Mouse (Mus musculus): ENCODE data around the gene Lnx1. TPM values are rescaled to one million over a fixed set of nuclear protein-coding genes. Genes with fewer than 3 reads are reported as not detected.

The Lnx1 gene
- polyA plus RNA-seq, 1 experiment from 2014 or later, result 1.6 TPM

- ATAC-seq (ENCODE audit: extremely low read depth, insufficient number of reproducible peaks, low FRiP score, low TSS enrichment), result no peak
Observed at GRCm38 (mm10) chr5:74725541-74725940, 22.8 kb upstream of the Lnx1 start.

GRCm38 (mm10) chr5:74721816-74722215, 19.1 kb upstream of the Lnx1 start:
- no peak overlapping the region for H3K9ac ChIP-seq
- no peak overlapping the region for H3K4me2 ChIP-seq
- whole genome bisulfite sequencing, result 72% methylated on average over 3 of the region's 3 CpGs
- H3K27me3 ChIP-seq (replicated peaks), result peaks cover 33% of the 10 kb centered on the region
- ATAC-seq (ENCODE audit: extremely low read depth, insufficient number of reproducible peaks, low FRiP score, low TSS enrichment), result no peak
- H3K9me3 ChIP-seq, result peaks cover 7% of the 10 kb centered on the region
- no peak overlapping the region for H3K27ac ChIP-seq (replicated peaks)
- no peak overlapping the region for H3K4me3 ChIP-seq
- H3K36me3 ChIP-seq, result no peaks in the 10 kb centered on the region
- H3K4me1 ChIP-seq, result no peaks in the 10 kb centered on the region

More at GRCm38 (mm10) chr5:74725541-74725940, 22.8 kb upstream of the Lnx1 start:
- Histone ChIP-seq H3K4me1 (peaks cover 15% of the 10 kb centered on the region), H3K36me3 (no peaks in the 10 kb centered on the region), H3K4me3 (no peak overlapping the region), H3K4me2 (no peak overlapping the region), H3K27me3 (replicated peaks) (peaks cover 51% of the 10 kb centered on the region), H3K27ac (replicated peaks) (no peak overlapping the region), H3K9ac (no peak overlapping the region), H3K9me3 (peaks cover 7% of the 10 kb centered on the region)
- 60% methylated on average over 4 of the region's 4 CpGs for WGBS

DNA sequence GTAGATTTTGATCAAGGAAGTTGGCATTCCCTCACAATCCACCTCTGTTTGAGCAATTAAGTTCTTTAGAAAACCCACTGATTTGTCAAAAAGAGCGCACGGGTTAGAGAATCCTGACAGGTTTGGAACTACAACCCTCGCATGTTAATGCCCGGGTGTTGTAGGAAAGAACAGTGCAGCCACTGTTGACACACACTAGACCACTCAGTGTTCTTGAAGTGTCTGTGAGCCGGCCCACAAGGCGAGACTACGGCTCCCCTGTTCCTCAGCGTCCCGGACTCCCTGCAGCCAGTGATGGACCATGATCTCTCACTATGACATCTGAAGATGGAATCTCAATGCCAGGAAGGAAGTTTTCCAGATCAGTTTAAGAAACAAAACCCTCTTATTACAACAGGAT, 17.9 kb upstream of the Lnx1 start:
- no peak for ATAC-seq (ENCODE audit: extremely low read depth, insufficient number of reproducible peaks, low FRiP score, low TSS enrichment)
- no peak overlapping the region for H3K9ac ChIP-seq
- H3K36me3 ChIP-seq, result no peaks in the 10 kb centered on the region
- H3K4me2 ChIP-seq, result no peak overlapping the region
- peaks cover 7% of the 10 kb centered on the region for H3K9me3 ChIP-seq
- no peak overlapping the region for H3K27ac ChIP-seq (replicated peaks)
- no peak overlapping the region for H3K4me3 ChIP-seq
- H3K4me1 ChIP-seq, result peaks cover 8% of the 10 kb centered on the region
- WGBS, result 59% methylated on average over 9 of the region's 9 CpGs
- H3K27me3 ChIP-seq (replicated peaks), result peaks cover 24% of the 10 kb centered on the region

DNA sequence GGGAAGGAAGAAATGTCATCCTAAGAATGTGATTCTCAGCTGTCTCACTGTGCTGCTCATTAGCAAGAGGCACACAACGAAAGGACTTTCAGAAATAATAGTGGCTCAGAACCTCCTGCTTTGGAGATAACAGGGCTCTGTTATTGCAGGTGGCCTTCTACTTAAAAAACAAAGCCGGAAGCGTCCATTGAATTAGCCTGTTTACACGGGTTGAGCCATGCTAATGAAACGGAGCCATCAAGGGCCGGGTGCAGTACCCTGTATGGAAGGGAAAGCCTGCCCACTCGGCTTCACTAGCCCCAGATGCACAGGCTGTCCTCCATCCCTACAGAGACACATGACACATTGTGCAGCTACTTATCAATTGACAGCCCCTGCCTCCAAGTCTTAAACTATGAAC, 13.5 kb upstream of the Lnx1 start:
- Histone ChIP-seq H3K4me3 (no peak overlapping the region), H3K4me2 (no peak overlapping the region), H3K36me3 (no peaks in the 10 kb centered on the region), H3K9me3 (no peaks in the 10 kb centered on the region), H3K4me1 (peaks cover 8% of the 10 kb centered on the region), H3K27me3 (replicated peaks) (peaks cover 16% of the 10 kb centered on the region), H3K9ac (no peak overlapping the region), H3K27ac (replicated peaks) (no peak overlapping the region)
- no peak for ATAC-seq (ENCODE audit: extremely low read depth, insufficient number of reproducible peaks, low FRiP score, low TSS enrichment)
- WGBS, result 21% methylated on average over 7 of the region's 7 CpGs

- Histone ChIP-seq H3K27ac (replicated peaks) (no peak overlapping the region), H3K9ac (no peak overlapping the region), H3K4me3 (no peak overlapping the region), H3K36me3 (no peaks in the 10 kb centered on the region), H3K27me3 (replicated peaks) (peaks cover 28% of the 10 kb centered on the region; the same call in 1 of the 2 replicates), H3K4me2 (no peak overlapping the region), H3K4me1 (peaks cover 8% of the 10 kb centered on the region), H3K9me3 (no peaks in the 10 kb centered on the region)
- 50% methylated on average over 4 of the region's 4 CpGs for WGBS
- ATAC-seq (ENCODE audit: extremely low read depth, insufficient number of reproducible peaks, low FRiP score, low TSS enrichment), result no peak
Observed at GRCm38 (mm10) chr5:74712811-74713210, 10.1 kb upstream of the Lnx1 start.

- Histone ChIP-seq H3K9ac (no peak overlapping the region), H3K9me3 (no peaks in the 10 kb centered on the region), H3K27me3 (replicated peaks) (peaks cover 29% of the 10 kb centered on the region), H3K4me1 (peaks cover 8% of the 10 kb centered on the region), H3K27ac (replicated peaks) (no peak overlapping the region), H3K4me3 (no peak overlapping the region), H3K4me2 (no peak overlapping the region), H3K36me3 (no peaks in the 10 kb centered on the region)
- 84% methylated on average over 2 of the region's 2 CpGs for WGBS
- ATAC-seq (ENCODE audit: extremely low read depth, insufficient number of reproducible peaks, low FRiP score, low TSS enrichment), result no peak
Observed at GRCm38 (mm10) chr5:74711988-74712387, 9.3 kb upstream of the Lnx1 start.

- ATAC-seq (ENCODE audit: extremely low read depth, insufficient number of reproducible peaks, low FRiP score, low TSS enrichment), result no peak
- Histone ChIP-seq H3K9ac (no peak overlapping the region), H3K4me1 (peaks cover 1% of the 10 kb centered on the region), H3K27ac (replicated peaks) (no peak overlapping the region), H3K36me3 (no peaks in the 10 kb centered on the region), H3K9me3 (no peaks in the 10 kb centered on the region), H3K4me3 (no peak overlapping the region), H3K4me2 (no peak overlapping the region), H3K27me3 (replicated peaks) (peaks cover 32% of the 10 kb centered on the region)
- 55% methylated on average over 1 of the region's 1 CpGs for WGBS
Observed at GRCm38 (mm10) chr5:74711056-74711455, 8.3 kb upstream of the Lnx1 start.

GRCm38 (mm10) chr5:74710181-74710580, 7.5 kb upstream of the Lnx1 start:
- Histone ChIP-seq H3K36me3 (no peaks in the 10 kb centered on the region), H3K9ac (no peak overlapping the region), H3K9me3 (no peaks in the 10 kb centered on the region), H3K4me1 (peaks cover under 1% of the 10 kb centered on the region), H3K4me2 (no peak overlapping the region), H3K4me3 (no peak overlapping the region), H3K27me3 (replicated peaks) (peaks cover 32% of the 10 kb centered on the region), H3K27ac (replicated peaks) (no peak overlapping the region)
- WGBS, result 82% methylated on average over 4 of the region's 4 CpGs
- no peak for ATAC-seq (ENCODE audit: extremely low read depth, insufficient number of reproducible peaks, low FRiP score, low TSS enrichment)

DNA sequence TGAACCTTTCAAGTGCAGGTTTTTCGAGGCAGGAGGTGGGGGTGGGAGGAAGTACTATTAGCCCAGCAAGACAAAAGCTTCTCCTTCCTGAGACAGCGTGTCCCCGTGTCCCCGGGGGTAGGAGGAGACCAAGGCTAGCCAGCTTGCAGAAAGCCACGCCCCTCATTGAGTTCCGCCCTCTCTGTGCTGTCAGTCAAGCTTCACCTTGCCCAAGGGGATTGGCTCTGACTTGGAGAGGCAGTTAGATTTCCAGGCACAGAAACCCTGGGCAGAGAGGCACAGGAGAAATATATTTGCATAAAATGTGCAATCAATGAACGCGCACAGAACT, 1.7 kb upstream of the Lnx1 start:
- WGBS, result 3% methylated on average over 8 of the region's 8 CpGs
- ATAC-seq (ENCODE audit: extremely low read depth, insufficient number of reproducible peaks, low FRiP score, low TSS enrichment), result peak; percentile 73
- H3K9ac ChIP-seq, result peak overlapping the region; percentile 72
- H3K27me3 ChIP-seq (replicated peaks), result peaks cover 16% of the 10 kb centered on the region
- no peaks in the 10 kb centered on the region for H3K9me3 ChIP-seq
- peak overlapping the region; percentile 70 for H3K4me2 ChIP-seq
- peaks cover 18% of the 10 kb centered on the region for H3K4me1 ChIP-seq
- peak overlapping the region; percentile 53 for H3K4me3 ChIP-seq
- no peaks in the 10 kb centered on the region for H3K36me3 ChIP-seq
- H3K27ac ChIP-seq (replicated peaks), result peak overlapping the region; percentile 61

DNA sequence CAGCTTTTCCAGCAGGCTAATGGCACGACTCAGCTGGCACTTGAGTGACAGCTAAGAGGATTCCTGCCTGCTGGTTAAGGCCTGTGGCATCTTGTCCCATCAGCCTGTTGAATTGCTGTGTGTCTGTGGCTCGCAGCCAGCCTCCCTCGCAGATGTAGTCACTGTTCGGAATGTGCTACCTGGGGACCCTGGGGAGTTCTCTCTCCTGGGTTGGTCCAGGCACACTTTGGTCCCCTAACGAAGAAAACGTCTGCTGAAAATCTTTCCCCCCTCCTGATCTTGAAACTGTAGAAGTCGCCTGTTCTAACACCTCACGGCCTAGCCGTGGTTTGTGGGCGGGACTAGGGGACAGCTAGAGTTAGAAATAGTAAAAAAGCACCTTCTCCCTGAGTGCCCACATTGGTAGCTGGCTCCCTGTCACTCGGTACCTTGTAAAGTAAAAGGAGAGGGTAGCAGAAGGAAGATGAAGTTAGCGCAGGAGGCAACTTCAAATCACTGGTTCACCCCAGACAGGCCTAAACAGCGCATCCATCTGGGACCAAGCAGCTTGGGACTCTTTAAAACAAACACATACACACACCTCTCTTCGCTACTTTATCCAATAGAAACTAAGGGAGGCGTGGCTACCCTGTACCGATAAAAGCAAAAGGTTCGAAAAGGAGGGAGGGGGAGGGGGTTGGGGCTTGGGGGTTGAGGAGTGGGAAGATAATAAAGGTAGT, 1.2 kb upstream of the Lnx1 start:
- Histone ChIP-seq H3K4me1 (peaks cover 18% of the 10 kb centered on the region), H3K27me3 (replicated peaks) (peaks cover 15% of the 10 kb centered on the region), H3K9me3 (no peaks in the 10 kb centered on the region), H3K36me3 (no peaks in the 10 kb centered on the region), H3K9ac (peak overlapping the region; percentile 72), H3K4me2 (peak overlapping the region; percentile 70), H3K4me3 (peak overlapping the region; percentile 53), H3K27ac (replicated peaks) (peak overlapping the region; percentile 61)
- WGBS, result 11% methylated on average over 17 of the region's 17 CpGs
- ATAC-seq (ENCODE audit: extremely low read depth, insufficient number of reproducible peaks, low FRiP score, low TSS enrichment), result peak; percentile 49

- WGBS, result 80% methylated on average over 2 of the region's 2 CpGs
- Histone ChIP-seq H3K9ac (no peak overlapping the region), H3K27me3 (replicated peaks) (no peaks in the 10 kb centered on the region), H3K27ac (replicated peaks) (no peak overlapping the region), H3K36me3 (no peaks in the 10 kb centered on the region), H3K4me1 (peaks cover 18% of the 10 kb centered on the region), H3K9me3 (no peaks in the 10 kb centered on the region), H3K4me2 (no peak overlapping the region), H3K4me3 (no peak overlapping the region)
- no peak for ATAC-seq (ENCODE audit: extremely low read depth, insufficient number of reproducible peaks, low FRiP score, low TSS enrichment)
Observed at GRCm38 (mm10) chr5:74700918-74701317, 1.8 kb downstream of the Lnx1 start.

GRCm38 (mm10) chr5:74699673-74700072, 3.0 kb downstream of the Lnx1 start:
- H3K4me2 ChIP-seq, result no peak overlapping the region
- 80% methylated on average over 1 of the region's 1 CpGs for WGBS
- ATAC-seq (ENCODE audit: extremely low read depth, insufficient number of reproducible peaks, low FRiP score, low TSS enrichment), result no peak

More at GRCm38 (mm10) chr5:74699673-74700072, 3.0 kb downstream of the Lnx1 start:
- Histone ChIP-seq H3K9ac (no peak overlapping the region), H3K27me3 (replicated peaks) (no peaks in the 10 kb centered on the region), H3K36me3 (no peaks in the 10 kb centered on the region), H3K9me3 (no peaks in the 10 kb centered on the region), H3K27ac (replicated peaks) (no peak overlapping the region), H3K4me3 (no peak overlapping the region), H3K4me1 (peaks cover 12% of the 10 kb centered on the region)

Data from heart, embryonic 13.5 days (tissue).